Mouse (Mus musculus) cerebellum, adult 8-10 months (tissue): ENCODE data around the gene Ndufs2.

Experiments
- DNase-seq: peaks from one replicate; pipeline ENCODE4 v3.0.0; 2022

Ndufs2 gene

DNA sequence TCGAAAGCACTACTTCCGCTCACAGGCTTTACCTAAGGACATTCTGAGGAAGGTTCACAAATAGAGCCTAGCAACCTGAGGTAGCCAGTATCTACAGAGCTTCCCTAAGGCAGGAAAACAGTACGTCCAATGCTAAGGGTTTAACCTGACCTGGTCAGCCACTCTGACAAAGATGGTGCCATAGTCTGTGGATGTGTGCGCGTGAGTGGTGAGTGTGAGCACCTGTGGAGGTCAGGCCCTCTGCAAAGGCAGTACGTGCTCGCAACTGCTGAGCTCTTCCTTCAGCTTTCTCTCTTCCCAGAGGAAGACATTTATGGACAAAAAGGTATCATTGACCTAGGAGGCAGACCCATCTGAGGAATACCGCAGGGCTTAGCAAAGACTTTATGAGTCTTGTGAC lies 27.2 kb upstream of the Ndufs2 start:
- DNase-seq = no peak

DNA sequence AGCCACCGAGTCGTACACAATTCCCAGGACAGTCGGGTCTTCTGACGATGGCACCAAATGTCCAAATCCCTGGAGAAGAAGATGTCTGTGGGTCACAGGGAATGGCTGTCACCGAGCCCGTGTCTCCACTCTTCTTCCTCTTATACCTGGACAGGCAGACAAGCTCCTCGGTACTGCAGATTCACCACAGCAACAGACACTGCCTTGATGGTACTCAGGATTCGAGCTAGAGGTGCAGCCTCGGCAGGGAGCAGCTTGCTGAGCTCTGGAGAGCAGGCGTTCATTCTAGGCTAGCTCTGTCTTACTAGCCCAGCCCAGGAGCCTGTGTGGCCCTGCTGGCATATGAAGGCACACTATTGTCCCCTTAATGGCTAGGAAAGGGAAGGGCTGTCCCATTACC lies 26.5 kb upstream of the Ndufs2 start:
- DNase-seq = no peak

DNA sequence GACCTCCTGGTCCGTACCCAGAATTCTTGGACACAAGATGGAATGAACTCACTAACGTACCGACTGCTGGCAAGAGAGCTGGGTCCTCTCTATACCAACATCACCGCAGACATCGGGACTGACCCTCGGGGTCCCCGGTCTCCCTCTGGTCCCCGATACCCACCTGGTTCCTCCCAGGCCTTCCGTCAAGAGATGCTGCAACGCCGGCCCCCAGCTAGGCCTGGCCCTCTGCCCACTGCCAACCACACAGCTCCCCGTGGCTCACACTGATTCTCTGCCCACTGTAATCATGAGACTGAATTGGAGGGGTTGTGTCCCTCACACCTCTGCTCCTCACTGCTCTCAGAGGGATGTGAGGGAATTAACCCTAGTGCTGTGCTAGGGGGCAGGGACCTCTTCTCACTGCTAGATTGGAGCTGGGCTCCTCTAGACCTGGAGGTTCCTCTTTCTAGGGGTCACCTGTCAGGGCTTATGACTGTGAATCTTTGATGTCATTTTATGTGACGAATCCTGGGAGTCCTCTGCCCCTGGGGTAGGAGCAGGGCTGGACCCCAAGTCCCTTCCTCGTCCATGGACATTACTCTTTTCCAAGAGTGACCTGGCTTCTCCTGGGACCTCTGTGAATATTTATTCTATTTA lies 25.0 kb upstream of the Ndufs2 start:
- DNase-seq = no peak

DNA sequence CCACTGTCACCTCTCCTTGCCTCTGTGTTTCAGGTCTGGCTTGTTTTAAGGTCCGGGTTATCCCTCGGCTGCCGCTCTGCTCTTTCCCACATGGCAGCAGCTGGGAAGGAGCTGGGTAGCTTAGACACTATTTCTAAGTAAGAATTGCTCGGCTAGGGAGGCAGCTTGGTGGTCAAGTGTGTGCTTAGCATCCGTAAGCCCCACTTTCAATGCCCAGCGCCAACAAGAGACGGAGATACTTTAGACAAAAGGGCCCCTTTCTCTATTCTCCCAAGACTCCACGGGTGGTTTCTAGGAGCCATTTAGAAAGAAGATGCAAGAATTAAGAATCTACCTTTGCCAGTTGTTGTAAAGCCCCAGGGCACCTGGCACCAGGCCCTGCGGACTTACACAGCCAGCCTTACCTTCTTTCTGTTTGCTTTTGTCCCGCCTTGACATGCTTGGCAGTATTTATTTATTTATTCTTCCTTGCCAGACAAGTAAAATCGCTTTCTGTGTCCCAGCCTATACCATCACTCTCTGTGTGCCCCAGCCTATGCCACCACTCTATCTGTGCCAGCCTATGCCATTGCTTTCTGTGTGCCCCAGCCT lies 24.1 kb upstream of the Ndufs2 start:
- no peak for DNase-seq

DNA sequence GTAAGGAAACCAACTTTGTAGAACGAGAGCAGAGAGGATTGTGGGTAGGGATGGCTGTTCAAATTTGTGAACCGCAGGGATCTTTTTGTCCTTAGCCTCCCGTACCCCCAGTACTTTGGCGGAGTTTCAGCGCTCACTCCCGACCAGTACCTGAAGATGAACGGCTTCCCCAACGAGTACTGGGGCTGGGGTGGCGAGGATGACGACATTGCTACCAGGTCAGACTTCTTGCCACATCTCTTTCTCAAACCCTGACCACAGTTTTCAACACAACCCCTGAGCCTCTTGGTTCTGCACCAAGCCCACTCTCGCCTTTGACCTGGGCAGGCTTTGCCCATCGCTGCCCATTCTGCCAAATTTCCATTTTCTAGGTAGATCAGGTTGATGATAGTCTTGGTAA lies 23.0 kb upstream of the Ndufs2 start:
- DNase-seq = no peak

DNA sequence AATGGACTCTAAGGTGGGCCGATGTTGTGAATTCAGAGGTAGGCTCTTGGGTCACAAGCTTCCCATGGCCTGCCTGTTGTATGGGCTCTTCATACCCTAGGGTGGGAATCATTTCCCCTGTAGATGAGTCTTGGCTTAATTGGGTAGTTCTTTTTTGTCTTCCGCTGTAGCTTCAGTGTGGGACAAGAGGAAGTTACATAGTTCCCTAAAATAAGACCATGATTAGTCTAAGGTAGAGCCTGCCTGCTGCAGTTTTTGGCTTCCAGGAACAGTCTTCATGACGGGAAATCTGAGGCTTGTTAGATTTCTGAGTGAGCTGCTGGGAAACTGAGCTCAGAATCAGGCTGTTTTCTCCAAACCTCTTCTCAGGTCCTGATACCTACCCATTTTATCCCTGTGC lies 20.9 kb upstream of the Ndufs2 start:
- no peak for DNase-seq

DNA sequence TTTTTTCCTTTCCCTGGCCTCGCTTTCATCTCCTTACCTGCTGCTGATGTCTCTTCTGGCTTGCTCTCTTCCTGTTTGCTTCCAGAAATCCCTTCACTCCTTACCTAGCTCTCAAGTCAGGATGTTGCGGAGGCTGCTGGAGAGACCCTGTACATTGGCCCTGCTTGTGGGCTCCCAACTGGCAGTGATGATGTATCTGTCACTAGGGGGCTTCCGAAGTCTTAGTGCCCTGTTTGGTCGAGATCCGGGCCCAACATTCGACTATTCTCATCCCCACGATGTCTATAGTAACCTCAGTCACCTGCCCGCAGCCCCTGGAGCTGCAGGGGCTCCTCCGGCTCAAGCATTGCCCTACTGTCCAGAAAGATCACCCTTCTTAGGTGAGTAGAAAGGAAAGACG lies 20.4 kb upstream of the Ndufs2 start:
- DNase-seq = no peak

DNA sequence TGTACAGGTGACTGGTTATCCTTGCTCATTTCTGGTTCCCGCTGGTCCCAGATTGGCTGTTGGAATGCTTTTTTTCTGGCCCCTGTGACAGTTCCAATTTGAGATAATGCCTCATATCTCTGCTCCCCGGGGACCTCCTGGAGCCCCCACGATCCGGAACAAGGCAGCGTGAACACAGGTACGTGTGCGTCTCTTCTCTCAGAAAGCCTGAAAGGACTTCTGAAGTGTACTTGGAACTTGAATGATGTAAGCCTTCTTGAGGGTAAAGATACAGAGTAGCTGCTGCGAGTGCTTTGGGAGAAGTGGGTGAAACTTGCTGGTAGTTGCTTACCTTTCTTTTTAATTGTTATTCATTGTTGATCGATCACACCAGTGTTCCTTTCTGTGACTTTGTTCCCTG lies 20.0 kb upstream of the Ndufs2 start:
- DNase-seq = peak; percentile 18

DNA sequence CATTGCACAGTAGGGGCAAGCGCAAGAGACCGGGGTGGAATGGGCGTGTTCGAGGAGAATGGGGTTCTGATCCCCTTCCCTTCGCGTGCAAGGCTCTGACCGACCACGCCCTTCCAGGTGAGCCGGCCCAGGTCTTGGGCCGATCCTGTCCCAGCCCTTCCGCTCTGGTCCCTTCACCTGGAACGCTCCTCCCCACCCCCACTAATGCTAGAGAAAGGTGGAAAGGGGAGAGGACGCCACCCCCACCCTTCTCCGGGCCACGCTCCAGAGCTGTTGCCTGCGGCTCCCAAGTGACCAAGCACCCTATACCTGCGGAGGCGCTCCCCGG lies 19.3 kb upstream of the Ndufs2 start:
- no peak for DNase-seq

DNA sequence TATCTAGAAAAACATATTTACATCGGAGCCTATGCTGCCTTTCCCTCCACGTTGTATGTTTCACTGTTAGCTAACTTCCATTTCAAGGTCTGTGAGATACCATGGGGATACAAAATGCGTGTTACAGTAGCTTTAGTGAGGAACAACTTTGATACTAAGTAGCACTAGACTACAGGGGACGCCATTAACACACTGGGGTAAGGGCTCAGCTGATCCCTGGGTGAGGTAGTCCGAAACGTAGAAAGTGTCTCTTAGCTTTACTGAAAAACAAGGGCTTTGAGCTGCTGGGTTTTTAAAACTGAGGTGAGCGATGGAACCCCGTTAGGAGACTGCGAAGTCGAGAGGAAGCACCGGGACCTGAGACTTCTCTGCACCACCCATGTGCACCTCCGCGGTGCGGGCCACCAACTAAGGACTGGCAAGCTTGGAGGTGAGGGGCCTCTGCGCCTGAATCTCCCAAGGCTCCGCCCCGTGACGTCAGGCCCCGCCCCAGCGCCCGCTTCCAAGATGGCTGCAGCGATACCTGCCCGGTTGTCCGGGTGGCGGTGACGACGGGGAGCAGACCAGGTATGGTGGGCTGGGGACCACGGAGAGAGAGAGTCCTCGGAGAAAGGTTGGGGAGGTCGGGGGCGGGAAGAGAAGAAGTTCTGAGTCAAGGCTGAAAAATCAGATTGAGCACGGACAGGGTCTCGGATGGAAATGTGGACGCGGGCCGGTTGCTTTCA lies 18.8 kb upstream of the Ndufs2 start, which contains the start of gene B4galt3:
Gene B4galt3 (plus strand): TSS at position 481 of the 725 bp plus-strand sequence.
- peak; percentile 99 for DNase-seq

DNA sequence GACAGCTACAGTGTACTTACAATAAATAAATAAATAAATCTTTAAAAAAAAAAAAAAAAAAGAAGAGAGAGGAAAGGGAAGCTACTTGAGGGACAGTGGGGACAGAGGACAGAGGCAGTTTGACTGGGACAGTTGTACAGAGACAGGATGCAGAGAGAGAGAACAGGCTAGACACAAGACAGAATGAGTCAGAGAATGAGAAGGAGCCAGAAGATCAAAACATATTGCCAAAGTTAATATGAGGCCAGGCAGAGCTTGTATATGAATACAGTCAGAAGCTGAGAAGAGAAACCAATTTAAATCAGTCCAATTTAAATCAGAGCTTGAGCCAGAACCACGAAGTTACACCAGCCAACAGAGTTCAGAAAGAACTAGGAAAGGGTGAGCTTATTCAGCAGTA lies 17.2 kb upstream of the Ndufs2 start:
- no peak for DNase-seq

DNA sequence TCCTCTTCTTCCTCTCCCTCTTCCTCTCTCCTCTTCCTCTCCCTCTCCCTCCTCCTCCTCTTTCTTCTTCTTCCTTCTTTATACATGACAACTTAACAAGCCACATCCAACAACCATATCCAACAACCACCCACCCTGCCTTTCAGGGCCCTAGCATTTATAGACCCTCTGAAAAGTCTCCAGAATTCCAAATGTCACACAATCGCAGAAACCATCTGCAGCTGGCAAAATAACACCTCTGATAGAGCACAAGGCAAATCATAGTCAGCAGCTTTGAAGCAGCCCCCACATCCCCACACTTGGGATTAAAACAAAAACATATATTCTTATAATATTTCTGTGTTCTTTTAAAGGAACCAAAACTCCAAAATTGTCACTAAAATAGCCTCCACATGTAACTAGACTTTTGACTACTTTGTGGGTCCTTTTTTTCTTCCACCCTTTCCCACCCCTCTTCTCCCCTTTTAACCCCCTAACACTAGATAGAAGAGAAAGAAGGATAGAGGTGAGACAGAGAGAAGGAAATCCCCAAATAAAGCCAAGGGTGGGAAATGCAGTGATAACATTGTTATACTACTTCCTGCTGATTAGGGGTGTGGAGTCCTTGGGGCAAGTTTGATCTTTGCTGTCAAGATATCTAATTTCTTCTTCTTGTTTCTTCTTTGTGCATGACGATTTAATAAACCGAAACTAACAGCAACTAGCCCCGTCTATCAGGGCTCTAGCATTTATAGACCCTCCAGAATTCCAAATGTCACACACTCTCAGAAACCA lies 15.0 kb upstream of the Ndufs2 start:
- no peak for DNase-seq

DNA sequence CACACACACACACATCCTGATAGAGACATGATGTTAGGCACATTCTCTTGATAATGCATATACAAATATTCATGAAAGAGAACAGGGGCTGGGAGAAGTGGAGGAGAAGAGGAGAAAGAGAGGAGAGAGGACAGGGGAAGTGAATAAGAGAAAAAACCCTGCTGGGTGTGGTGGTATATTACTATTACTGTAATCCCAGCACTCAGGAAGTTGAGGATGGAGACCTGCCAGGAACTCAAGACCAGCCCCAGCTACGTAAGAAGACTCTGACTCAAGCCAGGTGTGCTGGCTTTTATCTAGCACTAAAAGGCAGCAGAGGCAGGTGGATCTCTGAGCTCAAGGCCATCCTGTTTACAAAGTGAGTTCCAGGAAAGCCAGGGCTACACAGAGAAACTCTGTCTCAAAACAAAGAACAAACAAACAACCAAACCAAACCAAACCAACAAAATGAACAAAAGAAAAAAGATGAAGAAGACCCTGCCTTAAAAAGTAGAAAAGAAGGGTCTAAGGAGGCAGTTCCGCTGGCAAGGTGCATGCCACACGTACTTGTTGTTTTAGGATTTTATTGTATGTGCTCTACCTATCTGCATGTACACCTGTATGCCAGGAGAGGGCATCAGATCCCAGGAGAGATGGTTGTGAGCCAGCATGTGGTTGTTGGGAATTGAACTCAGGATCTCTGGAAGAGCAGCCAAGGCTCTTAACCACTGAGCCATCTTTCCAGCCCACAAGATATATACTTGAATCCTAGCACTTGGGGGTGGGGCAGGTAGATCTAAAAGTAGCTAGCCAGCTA lies 12.7 kb upstream of the Ndufs2 start:
- DNase-seq = no peak

DNA sequence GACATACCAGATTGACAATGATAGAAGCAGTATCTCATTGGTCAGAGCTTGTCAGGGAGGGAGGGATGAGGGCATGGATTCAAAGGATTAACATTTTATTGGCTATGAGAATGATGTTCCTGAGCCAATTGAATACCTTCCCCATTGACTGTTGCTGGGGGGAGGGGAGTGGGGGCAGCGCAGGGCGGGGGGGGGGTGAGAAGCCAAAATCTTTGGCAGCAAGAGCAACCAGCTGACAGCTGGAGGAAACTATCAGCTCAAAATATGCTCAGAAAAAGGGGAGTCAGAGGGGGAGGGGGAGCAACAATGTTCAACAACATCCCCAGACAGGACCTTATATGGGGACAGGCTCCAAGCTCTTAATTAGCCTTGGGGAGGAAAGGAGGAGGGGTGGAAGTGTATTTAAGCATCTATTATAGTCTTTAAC lies 12.0 kb upstream of the Ndufs2 start:
- no peak for DNase-seq

DNA sequence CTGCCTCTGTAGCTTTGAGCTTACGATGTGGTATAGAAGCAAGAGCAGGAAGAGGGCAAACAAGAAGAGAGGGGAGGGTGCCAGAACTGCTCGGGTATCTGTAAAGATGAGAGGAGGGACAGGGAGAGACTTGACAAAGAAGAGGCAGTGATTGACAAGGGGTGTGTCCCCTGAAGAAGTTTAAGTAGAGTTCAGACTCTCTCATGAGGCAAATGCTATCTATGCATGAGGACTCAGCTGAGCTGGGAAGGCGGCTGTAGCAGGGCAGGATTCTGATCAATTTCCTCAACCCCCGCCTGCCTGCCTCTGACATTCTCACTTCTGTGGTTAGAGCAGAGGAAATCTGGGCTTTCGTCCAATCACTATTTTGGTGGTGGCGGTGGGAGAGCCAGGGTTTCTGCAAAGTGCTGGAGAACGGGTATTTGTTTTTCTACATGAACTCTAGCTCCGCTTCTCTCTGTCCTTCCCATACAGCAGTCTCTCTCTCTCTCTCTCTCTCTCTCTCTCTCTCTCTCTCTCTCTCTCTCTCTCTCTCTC lies 11.5 kb upstream of the Ndufs2 start:
- DNase-seq = no peak

DNA sequence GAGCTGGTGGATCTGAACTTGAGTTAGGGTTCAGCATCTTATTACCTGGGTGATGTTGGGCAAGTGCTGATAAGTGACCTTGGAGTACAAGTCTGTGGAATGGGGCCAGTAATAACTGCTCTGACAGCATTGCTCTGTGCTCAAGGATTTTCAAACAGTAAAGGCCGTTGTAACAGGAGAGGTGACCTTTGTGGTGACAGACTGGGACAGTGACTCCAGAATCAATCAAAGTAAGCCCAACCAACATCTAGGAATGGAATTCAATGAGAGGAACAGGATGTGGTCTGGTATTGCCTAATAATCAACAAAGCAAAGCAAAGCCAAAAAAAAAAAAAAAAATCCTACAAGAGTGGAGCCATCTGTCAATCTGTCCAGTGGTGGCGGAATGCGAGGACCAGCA lies 9.1 kb upstream of the Ndufs2 start:
- DNase-seq = no peak

DNA sequence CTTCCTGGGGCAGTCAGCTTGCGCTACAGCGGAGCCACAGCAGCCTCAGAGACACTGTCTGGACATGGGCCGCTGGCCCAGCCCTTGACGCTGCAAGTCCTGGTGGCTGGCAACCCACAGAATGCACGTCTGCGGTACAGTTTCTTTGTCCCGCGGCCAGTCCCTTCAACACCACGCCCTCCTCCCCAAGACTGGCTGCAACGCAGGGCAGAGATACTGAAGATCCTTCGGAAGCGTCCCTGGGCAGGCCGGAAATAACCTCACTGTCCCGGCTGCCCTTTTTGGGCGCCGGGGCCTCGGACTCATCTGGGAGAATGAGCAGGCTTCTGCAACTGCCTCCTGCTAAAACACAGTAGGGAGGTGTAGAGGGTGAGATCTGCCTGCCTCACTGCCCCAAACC lies 7.7 kb upstream of the Ndufs2 start:
- DNase-seq = no peak

DNA sequence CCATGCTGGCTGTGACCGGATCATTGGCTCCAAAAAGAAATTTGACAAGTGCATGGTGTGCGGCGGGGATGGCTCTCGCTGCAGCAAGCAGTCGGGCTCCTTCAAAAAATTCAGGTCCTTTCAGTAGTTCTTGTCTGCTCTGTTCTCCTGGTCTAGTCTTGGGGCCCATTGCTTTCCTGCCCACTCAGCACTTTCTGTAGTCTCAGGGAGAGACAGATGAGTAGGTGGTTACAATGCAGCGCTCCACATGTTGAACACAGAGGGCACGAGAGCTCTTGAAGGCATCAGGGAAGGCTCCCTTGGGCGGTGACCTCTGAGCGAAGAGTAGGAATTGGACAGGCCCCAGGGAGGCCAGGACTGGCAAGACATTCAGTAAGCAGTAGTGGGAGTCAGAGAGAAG lies 6.6 kb upstream of the Ndufs2 start:
- no peak for DNase-seq

DNA sequence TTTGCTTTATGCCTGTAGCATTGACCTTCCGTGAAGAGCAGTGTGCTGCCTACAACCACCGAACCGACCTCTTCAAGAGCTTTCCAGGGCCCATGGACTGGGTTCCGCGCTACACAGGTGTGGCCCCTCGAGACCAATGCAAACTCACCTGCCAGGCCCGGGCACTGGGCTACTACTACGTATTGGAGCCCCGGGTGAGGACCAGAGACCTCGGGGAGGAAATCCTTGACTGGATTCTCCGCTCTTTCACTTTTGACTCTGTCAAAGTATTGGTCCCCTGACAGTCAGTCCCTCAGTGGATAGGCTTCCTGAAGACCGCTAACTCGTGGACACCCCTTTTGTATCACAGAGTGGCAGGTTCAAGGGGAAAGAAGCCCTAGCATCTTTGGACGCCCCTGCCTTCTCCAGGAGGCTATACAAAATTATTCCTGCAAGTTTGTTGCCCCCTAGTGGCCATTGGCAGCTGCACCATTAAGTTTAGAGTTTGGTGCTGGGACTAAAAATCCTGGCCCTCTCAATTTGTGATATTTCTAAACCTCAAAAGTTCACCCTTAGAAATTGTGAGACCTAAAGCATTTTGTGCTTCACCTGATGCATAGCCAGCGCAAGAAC lies 5.9 kb upstream of the Ndufs2 start:
- peak; percentile 63 for DNase-seq

DNA sequence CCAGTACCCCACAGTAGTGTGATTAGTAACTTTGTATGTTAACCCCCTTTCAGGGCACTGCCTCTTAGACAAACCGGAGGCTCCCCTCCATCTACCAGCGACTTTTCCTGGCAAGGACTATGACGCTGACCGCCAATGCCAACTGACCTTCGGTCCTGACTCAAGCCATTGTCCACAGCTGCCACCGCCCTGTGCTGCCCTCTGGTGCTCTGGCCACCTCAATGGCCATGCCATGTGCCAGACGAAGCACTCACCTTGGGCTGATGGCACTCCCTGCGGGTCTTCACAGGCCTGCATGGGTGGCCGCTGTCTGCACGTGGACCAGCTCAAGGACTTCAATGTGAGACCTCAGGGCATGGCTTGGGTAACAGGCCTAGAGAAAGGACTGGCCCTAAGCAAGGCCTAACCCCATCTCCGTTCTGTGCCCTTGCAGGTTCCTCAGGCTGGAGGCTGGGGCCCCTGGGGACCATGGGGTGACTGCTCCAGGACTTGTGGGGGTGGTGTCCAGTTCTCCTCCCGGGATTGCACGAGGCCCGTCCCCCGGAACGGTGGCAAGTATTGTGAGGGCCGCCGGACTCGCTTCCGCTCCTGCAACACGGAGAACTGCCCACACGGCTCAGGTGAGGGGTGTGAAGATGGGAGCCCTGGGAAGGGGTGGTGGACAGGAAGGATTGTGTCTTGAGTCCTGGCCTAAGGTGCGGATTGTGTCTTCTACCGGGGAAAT lies 5.1 kb upstream of the Ndufs2 start:
- no peak for DNase-seq

DNA sequence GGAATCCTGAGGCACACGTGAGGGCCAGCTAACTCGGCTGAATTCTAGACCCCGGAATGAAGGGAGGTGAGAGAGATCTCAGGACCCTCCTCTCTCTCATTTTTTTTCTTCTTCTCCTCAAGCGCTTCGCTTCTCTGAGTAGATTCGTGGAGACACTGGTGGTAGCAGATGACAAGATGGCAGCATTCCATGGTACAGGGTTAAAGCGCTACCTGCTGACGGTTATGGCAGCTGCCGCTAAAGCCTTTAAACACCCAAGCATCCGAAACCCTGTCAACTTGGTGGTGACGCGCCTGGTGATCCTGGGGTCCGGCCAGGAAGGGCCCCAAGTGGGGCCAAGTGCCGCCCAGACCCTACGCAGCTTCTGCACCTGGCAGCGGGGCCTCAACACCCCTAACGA lies 1.2 kb upstream of the Ndufs2 start:
- DNase-seq = no peak
